Mouse (Mus musculus) c-Kit-positive CD71-positive TER-119-positive erythroid progenitor cells, embryonic 14.5 days (primary cell): ENCODE measurements around the gene Fam89b.
"Not testable (repeated sequence)": the region's sequence is repeated elsewhere in the genome, so short reads cannot be mapped to it uniquely, and the experiment has no call there.

Experiments
- DNase-seq: peaks from one replicate; pipeline ENCODE4 v3.0.0-alpha.2; 2013; ENCODE audit warnings: low spot score

The Fam89b gene

DNA sequence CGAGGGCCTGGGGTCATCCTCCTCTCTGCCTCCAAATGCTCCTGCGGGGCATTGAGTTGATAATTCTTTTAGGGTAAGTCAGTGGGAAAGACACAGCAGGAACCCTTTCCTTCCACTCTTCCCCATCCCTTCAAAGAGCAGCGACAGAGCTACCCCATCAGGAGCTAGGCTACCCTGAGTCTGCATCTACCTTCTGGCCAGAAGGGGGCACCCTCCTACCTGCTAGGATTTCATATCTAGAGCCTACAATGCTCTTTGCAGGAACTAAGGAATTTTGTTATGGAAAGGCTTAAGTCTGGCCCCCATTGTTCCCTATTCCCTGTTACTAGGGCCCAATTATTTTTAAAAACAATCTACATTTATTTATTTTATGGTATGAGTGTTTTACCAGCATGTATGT, 18.2 kb downstream of the Fam89b start:
- peak; percentile 52 for DNase-seq

DNA sequence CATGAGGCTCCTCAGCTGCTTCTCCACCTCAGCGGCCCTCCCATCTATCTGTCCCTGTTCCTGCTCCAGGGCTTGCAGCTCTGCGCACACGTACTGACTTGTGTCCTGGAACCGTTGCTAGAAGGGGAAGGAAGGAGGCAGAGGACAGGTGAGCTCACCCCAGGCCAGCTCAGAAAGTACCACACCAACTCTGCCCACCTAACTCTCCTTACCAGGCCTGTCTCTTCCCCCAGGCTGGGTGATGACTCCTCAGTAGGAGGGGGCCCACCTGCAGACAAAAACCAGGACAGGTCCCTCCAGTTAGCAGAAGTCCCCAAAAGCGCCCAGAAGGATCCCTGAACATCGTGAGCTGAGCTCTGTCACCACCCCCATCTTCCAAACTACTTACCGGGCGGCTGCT, 18.9 kb downstream of the Fam89b start:
- no peak for DNase-seq

DNA sequence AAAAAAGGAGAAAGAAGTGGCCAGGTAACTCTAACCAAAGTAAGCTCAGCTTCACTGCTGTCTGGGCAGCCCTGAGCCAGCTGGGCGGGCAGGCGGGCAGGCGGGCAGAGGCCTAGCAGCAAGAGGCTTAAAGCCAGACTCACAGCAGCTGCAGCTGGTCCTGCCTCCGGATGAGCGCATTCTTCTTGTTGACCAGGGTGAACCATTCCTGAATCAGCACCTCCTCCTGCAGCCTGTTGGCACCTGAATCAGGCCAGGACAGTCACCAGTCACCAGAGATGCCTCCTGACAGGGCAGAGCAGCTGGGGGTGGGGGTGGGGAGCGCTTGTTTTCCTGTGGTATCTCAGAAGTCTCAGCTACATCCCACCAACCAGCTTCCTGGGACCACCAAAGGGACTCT, 19.4 kb downstream of the Fam89b start:
- DNase-seq: no peak

DNA sequence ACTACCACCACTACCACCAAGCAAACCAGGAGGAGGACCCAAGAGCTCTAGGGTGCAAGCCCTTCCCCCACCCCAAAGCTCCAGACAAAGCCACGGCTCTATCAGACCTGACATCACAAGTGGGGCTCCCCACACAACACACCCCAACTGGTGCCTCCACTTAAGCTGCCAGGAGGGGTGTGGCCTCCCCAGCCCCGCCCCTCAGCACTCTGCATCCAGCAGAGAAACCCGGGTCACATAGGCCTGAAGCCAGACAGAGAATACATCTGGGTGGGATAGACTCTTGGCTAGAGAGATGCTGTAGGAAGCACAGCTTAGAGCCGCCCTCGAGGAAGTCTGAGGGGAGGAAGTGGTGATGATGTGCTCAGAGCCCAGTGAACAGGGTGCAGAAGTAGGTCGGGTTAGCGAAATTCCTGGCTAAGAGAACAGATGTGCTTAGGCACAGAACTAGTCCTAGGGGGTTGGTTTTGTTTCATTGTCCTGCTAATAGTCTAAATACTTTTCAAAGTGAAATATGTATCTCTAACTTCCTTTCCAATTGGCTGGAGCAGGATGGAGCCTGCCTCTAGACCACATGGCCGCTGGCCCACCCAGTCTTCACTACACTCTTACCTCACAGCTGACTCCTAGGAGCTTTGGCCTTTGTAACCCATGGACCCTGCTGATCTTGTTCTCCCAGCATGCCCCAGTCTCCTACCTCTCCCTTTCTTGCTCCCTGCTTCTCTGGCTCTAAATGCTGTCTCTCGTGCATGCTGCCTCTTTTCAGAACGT, 24.5 kb downstream of the Fam89b start:
- peak; percentile 71 for DNase-seq

DNA sequence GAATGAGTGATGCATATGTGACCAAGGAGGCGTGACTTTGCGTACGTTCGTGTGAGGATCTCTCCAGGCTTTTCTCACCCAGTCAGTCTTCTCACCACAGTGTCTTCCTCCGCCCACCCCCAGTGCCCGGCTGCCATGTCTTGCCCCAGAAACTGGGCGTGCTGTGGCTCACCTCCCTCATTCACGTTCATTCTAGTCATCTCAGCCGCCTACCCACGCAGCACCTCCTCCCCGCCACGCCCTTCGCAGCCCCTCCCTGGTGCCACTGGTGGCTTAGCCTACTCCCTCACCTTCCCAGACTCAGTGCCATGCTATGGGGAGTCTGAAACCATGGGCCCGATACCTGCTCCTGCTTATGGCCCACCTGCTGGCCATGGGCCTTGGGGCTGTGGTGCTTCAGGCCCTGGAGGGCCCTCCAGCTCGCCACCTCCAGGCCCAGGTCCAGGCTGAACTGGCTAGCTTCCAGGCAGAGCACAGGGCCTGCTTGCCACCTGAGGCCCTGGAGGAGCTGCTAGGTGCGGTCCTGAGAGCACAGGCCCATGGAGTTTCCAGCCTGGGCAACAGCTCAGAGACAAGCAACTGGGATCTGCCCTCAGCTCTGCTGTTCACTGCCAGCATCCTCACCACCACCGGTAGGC, 25.2 kb downstream of the Fam89b start, which contains the start of gene Kcnk7:
TSS of gene Kcnk7 (plus strand) at position 205 of the 638 bp plus-strand sequence.
- DNase-seq: peak; percentile 60

DNA sequence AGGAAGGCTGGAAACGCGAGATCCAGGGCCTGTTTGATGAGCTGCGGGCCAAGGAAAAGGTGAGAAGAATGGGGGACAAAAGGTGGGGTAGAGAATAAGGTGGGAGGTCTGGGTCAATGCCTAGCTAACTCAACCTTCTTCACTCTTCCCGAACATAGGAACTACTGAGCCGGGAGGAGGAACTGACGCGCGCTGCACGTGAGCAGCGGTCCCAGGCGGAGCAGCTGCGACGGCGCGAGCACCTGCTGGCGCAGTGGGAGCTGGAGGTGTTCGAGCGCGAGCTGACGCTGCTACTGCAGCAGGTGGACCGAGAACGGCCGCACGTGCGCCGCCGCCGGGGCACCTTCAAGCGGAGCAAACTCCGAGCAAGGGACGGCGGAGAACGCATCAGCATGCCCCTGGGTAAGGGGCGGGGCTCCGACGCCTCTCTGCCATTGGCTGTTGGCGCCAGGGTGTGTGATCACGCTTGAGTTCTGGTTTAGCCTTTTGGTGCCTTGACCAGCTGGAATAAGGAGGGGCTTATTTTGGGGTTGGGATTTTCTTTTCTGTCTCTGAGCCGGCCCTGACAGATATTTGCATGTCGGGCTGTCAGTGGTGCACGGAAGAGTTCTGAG, 33.5 kb downstream of the Fam89b start:
- no peak for DNase-seq

DNA sequence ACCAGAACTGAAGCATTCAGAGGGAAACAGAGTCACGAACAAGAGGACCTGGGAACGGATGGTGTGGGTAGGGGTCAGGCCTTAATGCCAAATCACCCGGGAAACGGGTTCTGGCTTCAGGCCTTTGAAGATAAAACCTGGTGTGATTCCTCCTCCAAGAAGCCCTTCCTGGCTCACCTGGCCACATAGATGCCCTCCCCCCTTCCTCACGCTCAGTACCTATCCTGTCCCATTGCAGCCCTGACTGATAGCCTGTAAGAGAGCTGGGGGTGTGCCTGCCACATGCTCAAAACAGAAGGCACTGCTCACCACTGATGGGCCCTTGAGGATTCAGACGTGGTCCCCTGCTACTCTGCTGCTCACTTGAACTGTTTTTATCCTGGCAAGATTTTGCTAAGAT, 35.7 kb downstream of the Fam89b start:
- DNase-seq: no peak

DNA sequence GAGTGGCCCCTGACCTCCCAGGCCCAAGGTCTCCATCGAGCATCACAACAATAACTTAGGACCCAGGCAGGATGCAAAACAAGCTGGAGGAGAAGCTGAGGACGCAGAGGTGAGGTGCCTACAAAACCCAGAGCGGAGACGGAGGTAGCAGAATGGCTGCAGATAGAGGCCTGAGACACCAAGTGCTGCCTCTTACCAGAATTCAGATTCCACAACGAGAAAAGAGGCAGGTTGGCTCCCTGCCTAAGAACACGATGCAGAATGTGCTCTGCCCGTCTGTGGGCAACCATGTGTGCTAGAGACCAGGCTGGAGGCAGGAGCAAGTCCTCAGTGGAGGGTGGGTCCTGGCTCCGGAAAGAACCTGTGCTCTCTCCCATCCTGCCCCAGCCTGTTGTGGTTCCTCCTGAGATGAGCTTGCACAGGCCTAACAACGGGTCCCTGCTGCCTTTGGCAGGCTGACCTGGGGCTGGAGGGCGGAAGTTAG, 36.5 kb downstream of the Fam89b start:
- DNase-seq: no peak

DNA sequence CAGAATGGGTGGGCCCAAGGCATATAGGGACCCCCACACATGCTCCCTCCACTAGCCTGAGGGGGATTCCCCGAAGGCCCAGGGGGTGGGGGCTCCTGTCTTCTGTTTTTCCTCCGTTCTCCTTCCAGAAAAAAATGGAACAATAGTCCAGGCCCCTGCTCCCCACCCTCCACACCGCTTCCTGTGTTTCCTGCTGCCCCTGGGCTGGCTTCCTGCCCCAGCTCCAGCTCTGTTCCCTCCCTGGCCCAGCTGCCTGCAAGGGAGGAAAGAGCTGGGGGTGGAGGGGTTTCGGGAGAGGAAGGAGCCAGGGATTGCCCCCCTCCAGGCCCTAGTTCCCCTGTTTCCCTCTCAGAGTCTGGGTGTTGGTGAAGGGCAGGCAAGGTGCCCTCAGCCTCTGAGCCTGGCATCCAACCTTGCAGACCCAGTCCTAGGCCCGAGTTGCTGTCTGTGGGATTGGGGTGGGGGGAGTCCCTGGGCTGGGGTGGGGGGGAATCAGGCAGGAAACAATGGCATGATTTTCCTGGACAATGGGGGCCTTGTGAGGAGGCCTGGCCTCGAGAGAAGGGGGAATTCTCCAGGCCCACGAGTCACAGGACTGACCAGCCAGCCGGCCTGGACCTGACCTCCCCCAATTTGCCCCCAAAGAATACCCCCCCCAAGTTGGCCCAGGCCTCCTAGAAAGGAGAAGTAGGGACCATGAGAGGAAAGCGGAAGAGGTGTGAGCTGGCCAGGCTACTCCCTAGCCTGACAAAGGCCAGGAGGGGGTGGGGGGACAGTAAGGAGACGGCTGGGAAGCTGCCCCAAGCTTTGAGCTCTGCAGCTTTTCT, 37.2 kb downstream of the Fam89b start:
- DNase-seq: no peak

DNA sequence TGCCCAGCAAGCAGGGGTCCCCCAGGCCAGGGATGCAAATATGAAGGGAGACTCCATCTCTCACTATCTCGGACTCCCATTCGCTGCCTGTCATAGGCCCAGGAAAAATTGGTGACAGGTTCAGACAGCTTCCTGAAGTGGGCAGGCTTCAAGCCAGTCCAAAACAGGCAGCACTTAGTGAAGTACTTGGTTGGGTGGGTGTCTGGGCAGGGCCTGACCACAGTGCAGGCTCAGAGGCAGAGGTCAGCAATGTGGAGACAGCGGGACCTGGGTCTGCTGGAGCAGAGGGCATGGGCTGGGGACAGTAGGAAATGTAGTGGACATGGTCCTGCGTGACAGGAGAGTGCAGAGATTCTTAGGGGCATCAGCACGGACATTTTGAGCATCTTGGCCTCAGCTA, 37.9 kb downstream of the Fam89b start:
- no peak for DNase-seq

DNA sequence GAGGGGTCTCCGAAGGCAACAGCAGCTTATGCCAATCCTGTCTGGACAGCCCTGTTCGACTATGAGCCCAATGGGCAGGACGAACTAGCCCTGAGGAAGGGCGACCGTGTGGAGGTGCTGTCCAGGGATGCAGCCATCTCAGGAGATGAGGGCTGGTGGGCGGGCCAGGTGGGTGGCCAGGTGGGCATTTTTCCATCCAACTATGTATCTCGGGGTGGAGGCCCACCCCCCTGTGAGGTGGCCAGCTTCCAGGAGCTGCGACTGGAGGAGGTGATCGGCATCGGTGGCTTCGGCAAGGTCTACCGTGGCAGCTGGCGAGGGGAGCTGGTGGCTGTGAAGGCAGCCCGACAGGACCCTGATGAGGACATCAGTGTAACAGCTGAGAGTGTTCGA, 39.1 kb downstream of the Fam89b start:
- no peak for DNase-seq

DNA sequence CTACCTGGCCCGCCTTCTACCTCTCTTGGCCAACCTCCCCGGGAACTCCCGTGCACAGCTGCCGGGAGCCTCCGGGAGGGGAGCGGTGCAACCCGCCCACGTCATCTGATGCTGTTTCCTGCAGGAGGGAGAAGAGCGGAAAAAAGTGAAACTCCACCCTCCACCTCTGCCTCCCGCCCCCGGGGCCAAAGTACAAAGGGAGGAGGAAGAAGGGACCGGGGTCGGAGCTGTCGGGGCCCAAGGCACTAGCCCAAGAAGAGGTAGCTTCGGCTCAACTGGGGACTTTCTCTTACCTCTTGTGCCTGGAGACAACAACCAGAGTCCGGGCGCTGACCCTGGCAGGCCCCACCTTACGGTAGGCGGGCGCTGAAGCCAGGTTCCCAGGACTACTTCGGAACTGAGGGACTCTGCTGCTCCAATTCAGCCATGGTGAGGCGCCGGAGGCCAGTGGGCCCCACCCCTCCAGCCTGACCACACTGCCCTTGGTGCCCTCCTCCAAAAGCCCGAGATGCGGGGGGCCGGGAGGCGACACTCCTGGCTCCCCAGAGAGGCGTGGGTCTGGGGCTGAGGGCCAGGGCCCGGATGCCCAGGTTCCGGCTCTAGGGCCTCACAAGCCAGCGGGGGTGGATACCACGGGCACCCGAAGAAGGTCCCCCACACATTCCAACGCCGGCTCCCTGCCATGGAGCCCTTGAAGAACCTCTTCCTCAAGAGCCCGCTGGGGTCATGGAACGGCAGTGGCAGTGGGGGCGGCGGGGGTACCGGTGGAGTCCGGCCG, 39.7 kb downstream of the Fam89b start:
- peak; percentile 85 for DNase-seq

DNA sequence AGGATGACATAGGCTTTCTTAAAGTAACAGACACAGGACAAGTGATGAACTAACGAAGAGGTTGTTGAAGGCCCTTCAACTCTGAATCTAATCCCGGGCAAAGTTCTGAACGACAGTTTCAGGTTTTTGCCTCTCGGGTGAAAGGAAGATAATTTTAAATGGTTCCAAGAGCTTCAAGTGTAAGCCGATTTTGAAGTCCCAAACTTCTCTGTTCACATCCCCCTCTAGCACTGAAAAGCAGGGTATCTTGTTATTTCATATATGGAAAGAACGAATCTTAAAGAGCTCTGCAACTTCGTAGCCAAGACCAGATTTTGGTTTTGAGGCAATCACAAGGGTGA, 40.4 kb downstream of the Fam89b start:
- no peak for DNase-seq

DNA sequence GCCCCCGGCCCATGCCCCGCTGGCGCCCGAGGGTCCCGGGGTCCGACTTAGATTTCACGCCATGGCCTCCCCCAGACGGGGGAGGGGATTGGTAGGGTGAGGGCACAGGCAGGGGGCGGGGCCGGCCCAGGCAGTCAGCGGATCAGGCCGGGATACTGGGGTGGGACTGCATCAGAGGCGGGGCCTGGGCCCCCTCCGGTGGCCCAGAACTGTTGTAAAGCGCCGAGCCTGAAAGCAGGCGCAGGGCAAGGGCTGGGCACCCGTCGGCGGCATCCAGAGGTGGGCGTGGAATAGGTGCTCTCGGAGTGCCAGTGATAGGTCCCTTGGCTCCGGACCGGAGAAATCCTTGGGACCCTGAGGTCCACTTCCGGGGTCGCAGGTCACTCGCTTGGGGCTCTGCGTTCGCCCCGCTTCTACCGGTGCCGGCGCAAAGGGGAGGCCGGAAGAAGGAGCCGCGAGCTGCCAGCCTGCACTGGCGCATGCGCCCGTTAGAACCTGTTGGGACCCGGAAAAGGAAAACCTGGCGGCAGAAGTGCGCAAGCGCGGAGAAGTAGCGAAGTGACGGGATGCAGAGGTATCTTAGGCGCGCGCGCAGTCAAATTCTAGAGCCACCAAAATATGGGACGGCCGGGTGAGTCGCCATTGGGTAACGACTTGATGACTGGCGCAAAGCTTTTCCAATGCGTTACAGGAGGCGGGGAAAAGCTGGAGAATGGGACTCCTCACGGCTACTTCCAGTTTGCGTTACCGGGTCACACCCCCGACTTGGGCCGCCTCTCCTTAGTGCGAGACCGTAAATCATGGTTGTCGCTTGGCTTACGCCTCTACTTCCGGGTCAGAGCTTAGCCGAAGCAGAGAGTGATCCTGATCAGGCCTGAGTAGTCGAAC, 41.0 kb downstream of the Fam89b start, which contains the start of the genes Map3k11 and Pcnx3:
TSS of gene Map3k11 (plus strand) at position 543 of the 888 bp plus-strand sequence.
TSS of gene Pcnx3 (minus strand) at position 709 of the 888 bp plus-strand sequence.
- DNase-seq: peak; percentile 96

DNA sequence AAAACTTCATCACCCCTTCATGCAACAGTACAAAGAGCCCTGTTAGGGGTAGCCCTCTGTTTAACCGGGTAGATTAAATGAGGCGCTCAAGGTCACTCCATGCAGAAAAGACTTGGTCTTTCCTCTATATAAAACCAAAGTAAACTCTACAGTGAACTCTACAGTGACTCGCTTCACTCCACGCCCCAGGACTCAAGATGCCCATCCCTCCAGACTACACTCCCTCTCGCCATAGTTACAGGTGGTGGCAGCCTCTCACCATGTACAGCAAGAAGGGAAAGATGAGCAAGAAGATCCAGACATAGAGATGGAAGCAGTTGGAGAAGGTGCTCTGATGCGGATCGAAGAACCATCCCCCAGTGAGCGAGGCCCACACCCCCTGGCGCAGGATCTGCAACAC, 41.7 kb downstream of the Fam89b start:
- DNase-seq: no peak

DNA sequence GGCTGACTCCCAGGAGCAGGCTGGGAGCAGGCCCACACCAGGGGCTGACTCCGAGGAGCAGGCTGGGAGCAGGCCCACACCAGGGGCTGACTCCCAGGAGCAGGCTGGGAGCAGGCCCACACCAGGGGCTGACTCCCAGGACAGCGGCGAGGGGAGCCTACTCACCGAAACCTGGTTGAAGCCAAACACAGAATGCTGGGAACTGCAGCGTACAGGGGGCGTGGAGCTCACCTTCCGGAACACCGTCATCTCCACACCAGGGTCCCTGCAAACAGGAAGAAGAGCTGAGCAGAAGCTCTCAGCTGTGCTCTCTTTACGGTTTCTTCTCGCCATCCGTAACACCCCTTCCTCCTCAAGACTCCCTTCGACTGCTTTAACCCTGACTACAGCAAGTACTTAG, 42.5 kb downstream of the Fam89b start:
- DNase-seq: not testable (repeated sequence)

DNA sequence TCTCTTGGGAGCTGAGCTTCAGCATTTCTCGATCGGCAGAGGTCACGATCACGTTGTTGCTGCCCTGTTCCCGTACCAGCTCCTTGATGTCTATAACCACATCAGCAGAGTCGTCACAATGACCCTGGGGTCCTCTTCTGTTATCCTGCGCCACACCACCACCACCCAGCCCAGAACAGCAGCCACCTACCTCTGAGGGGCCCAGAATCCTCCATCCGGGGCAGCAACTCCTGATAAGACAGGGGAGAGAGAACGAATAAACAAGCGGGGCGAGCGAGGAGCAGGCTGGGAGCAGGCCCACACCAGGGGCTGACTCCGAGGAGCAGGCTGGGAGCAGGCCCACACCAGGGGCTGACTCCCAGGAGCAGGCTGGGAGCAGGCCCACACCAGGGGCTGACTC, 43.0 kb downstream of the Fam89b start:
- no peak for DNase-seq

DNA sequence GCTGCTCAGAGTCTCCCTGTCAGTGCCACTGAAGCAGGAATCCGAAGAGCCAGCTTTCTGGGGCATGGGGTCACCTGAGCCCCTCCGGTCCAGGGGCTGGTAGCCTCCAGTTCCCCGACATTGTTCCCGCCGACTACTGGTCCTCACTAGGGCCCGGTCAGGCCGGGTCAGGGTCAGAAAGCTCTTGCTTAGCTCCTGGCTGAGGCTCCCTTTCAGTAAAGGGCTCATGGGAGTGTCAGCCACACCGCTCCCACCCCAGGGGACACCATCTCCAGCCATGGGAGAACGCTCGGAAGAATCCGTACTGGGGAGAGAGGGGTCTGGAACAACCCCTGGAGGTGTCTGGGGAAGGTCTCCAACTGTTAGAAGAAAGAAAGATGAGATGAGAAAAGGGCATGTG, 43.6 kb downstream of the Fam89b start:
- no peak for DNase-seq

DNA sequence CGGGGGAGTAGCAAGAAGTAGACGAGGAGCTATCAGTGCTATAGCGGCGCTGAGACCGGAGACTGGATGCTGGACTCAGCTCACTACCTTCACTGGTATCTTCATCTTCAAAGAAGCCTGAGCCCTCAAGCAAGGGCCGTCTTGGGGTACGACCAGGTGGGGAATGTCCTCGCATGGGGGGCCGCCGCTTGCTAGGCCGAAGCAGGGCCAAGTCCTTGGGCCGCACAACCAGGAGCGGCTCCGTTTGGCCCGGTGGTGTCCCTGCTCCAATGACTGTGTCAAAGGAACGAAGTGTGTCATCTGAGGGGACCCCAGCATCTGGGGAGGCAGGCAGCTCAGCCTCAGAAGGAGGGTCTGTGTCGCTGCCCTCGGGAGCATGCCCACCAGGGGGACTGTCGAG, 44.0 kb downstream of the Fam89b start:
- no peak for DNase-seq

DNA sequence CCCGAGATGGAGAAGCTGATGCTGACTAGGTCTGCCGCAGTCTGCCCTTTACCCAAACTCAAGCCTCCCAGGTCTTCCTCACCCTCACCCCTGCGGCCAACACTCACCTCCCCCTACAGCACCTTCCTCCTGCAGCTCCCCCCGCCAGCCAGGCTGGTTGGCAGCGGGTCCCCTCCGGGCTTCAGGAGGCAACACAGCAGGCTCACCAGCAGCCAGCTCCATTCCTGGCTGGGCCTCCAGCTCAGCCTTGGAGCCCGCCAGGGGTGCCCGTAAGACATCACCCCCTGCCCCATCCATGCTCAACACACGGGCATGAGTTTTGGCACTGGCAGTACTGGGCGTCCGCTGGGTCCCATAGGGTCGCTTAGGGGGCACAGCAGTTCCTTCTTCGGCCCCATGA, 44.5 kb downstream of the Fam89b start:
- DNase-seq: no peak
